Mouse (Mus musculus) CH12.LX (cell line): ENCODE measurements at regions not wholly inside any gene's neighbourhood (a gene's known extent, or its start where the extent isn't known, plus 50 kb on each side); places are given as distances from the start of the nearest gene placed in this dataset.

ENCODE experiments used
- CHD1 ChIP-seq: IDR thresholded peaks from 2 replicates; pipeline ENCODE4 v1.6.1; 2012; ENCODE audit warnings: low read depth, low read length, improper control_type of control experiment, inconsistent platforms
- CTCF ChIP-seq, 2 experiments: IDR thresholded peaks in 1 of 2; conservative IDR thresholded peaks in 1 of 2; 2 replicates each; pipeline ENCODE4 v1.5.1; 2011 to 2012; ENCODE audit warnings: low read depth in 2 of 2, low read length in 2 of 2, improper control_type of control experiment in 1 of 2, inconsistent platforms in 1 of 2, mild to moderate bottlenecking in 1 of 2, moderate library complexity in 1 of 2
- ELF1 ChIP-seq: IDR thresholded peaks from 2 replicates; pipeline ENCODE4 v1.6.1; 2014; ENCODE audit warnings: low read depth, mild to moderate bottlenecking, inconsistent platforms, low read length, improper control_type of control experiment
- ETS1 ChIP-seq: conservative IDR thresholded peaks from 2 replicates; pipeline ENCODE4 v1.6.1; 2012; ENCODE audit warnings: low read depth, mild to moderate bottlenecking, inconsistent platforms, low read length, improper control_type of control experiment, moderate library complexity
- JUN ChIP-seq: IDR thresholded peaks from 2 replicates; pipeline ENCODE4 v1.6.1; 2011; ENCODE audit warnings: low read depth, mild to moderate bottlenecking, low read length, improper control_type of control experiment, moderate library complexity; ENCODE audit not compliant: insufficient read depth
- POLR2A ChIP-seq: IDR thresholded peaks from 2 replicates; pipeline ENCODE4 v1.6.1; 2011; ENCODE audit warnings: low read depth, mild to moderate bottlenecking, improper control_type of control experiment, low read length
- ZC3H11A ChIP-seq: IDR thresholded peaks from 2 replicates; pipeline ENCODE4 v1.6.1; 2012; ENCODE audit warnings: low read depth, mild to moderate bottlenecking, inconsistent platforms, low read length, improper control_type of control experiment
- ZNF384 ChIP-seq: IDR thresholded peaks from 2 replicates; pipeline ENCODE4 v1.6.1; 2012; ENCODE audit warnings: low read depth, low read length, improper control_type of control experiment, inconsistent platforms

- TF ChIP-seq CTCF (conservative IDR thresholded peaks at IDR 0.05 in 1 of 2, IDR thresholded peaks at IDR 0.05 in 1 of 2; ENCODE audit: low read depth in 2 of 2, low read length in 2 of 2) (no peak), CHD1 (no peak), ETS1 (no peak), ELF1 (no peak), ZNF384 (no peak), ZC3H11A (no peak), JUN (no peak), POLR2A (no peak)
Observed at GRCm38 (mm10) chr8:115531343-115531742, 176.3 kb downstream of the Maf start.
